20 mouse cellular contexts compared by ENCODE assay signal in the genomic region with DNA sequence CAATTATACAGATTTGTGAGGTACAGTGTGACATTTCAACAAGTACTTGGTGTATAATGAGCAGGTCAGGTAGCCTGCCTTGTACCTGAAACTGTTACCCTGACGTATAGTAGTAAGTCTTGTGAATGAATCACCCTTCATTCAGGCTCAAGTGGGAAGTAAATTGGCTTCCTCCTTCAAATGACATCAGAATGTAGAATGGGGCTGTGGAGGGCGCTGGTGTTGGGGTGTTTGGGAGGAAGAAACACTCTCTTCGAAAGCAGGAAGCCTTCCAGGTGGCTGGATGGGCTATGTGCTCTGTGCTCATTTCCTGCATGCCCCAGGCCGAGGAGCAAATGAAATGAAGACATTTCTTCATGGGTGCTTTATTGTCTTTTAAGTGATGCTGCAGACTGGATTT.
A peak's percentile ranks its signal among the peaks of the same experiment; 100 is the strongest.
DNase-seq lines count a peak whose midpoint lies in the region; ATAC-seq and TF ChIP-seq lines count a peak whose summit lies in the region.
"Had no signal": no experiment of that assay in that cellular context is flagged by ENCODE, and none has a peak within 500 bp of the region (broad histone marks: within the 10 kb centered on the region; RNA-seq: fewer than 3 reads in every experiment).

No protein-coding gene starts in this region.

- H3K27ac ChIP-seq in liver, postnatal 0 days (ENCODE audit: low read depth): no peak overlapping the region
- H3K27ac ChIP-seq in embryonic fibroblast, embryonic 13.5 days (ENCODE audit: insufficient read depth, low read length): peak overlapping the region; percentile 31; the same call in 1 of the 2 replicates
- no peak overlapping the region for H3K27ac ChIP-seq in stomach, postnatal 0 days (replicated peaks)
- H3K27ac ChIP-seq in kidney, embryonic 14.5 days (ENCODE audit: low read depth, low read length): no peak overlapping the region
- H3K27ac ChIP-seq: embryonic facial prominence, embryonic 15.5 days; forebrain, embryonic 12.5 days had no signal

- H3K4me2 ChIP-seq in liver, postnatal 0 days (ENCODE audit: low read depth, low read length): no peak overlapping the region
- H3K4me2 ChIP-seq in stomach, postnatal 0 days (replicated peaks; ENCODE audit: low read depth): no peak overlapping the region
- H3K4me2 ChIP-seq in kidney, embryonic 14.5 days (replicated peaks; ENCODE audit: low read depth, low read length): no peak overlapping the region
- H3K4me2 ChIP-seq: embryonic facial prominence, embryonic 15.5 days; forebrain, embryonic 12.5 days; lung, embryonic 14.5 days had no signal

- 23% methylated on average over 4 of the region's 4 CpGs for WGBS in liver, postnatal 0 days (ENCODE audit: insufficient replicate concordance)
- 60% methylated on average over 4 of the region's 4 CpGs for WGBS in stomach, postnatal 0 days
- 64% methylated on average over 4 of the region's 4 CpGs for WGBS in kidney, embryonic 14.5 days

- no peaks in the 10 kb centered on the region for H3K27me3 ChIP-seq in liver, postnatal 0 days (ENCODE audit: insufficient read depth, low read length)
- H3K27me3 ChIP-seq in stomach, postnatal 0 days (ENCODE audit: control insufficient read depth, insufficient read depth, low read length): no peaks in the 10 kb centered on the region
- no peaks in the 10 kb centered on the region for H3K27me3 ChIP-seq in kidney, embryonic 14.5 days (ENCODE audit: control insufficient read depth, insufficient read depth, low read length)
- H3K27me3 ChIP-seq: embryonic facial prominence, embryonic 15.5 days; forebrain, embryonic 12.5 days had no signal

- TF ChIP-seq EP300 in liver, postnatal 0 days (IDR thresholded peaks at IDR 0.05; ENCODE audit: low read depth): no peak
- no peak for TF ChIP-seq EP300 in stomach, postnatal 0 days (optimal IDR thresholded peaks at IDR 0.05)

- TF ChIP-seq POLR2A in embryonic fibroblast, embryonic 13.5 days (IDR thresholded peaks at IDR 0.05; ENCODE audit: low read depth, low read length): no peak

- no peaks in the 10 kb centered on the region for H3K36me3 ChIP-seq in liver, postnatal 0 days (replicated peaks; ENCODE audit: insufficient read depth, low read length)
- H3K36me3 ChIP-seq in stomach, postnatal 0 days (ENCODE audit: control insufficient read depth, insufficient read depth, low read length): no peaks in the 10 kb centered on the region
- H3K36me3 ChIP-seq in kidney, embryonic 14.5 days (ENCODE audit: control insufficient read depth, insufficient read depth, low read length): no peaks in the 10 kb centered on the region
- H3K36me3 ChIP-seq: embryonic facial prominence, embryonic 15.5 days; forebrain, embryonic 12.5 days; G1E had no signal

- H3K4me1 ChIP-seq in liver, postnatal 0 days (ENCODE audit: insufficient read depth): no peaks in the 10 kb centered on the region
- H3K4me1 ChIP-seq in embryonic fibroblast, embryonic 13.5 days (ENCODE audit: control insufficient read depth, insufficient read depth, low read length): no peaks in the 10 kb centered on the region; the same call in 1 of the 2 replicates
- no peaks in the 10 kb centered on the region for H3K4me1 ChIP-seq in stomach, postnatal 0 days (replicated peaks; ENCODE audit: control insufficient read depth, insufficient read depth)
- H3K4me1 ChIP-seq in kidney, embryonic 14.5 days (ENCODE audit: control insufficient read depth, insufficient read depth, low read length): no peaks in the 10 kb centered on the region
- H3K4me1 ChIP-seq: forebrain, embryonic 12.5 days had no signal

- no peak overlapping the region for H3K4me3 ChIP-seq in liver, postnatal 0 days (ENCODE audit: low read depth, low read length)
- H3K4me3 ChIP-seq in embryonic fibroblast, embryonic 13.5 days (ENCODE audit: insufficient read depth, low read length): no peak overlapping the region
- no peak overlapping the region for H3K4me3 ChIP-seq in stomach, postnatal 0 days (ENCODE audit: low read depth, low read length)
- no peak overlapping the region for H3K4me3 ChIP-seq in kidney, embryonic 14.5 days (ENCODE audit: low read length)
- H3K4me3 ChIP-seq: embryonic facial prominence, embryonic 15.5 days; forebrain, embryonic 12.5 days had no signal

- no peak overlapping the region for H3K9ac ChIP-seq in liver, postnatal 0 days (replicated peaks)
- no peak overlapping the region for H3K9ac ChIP-seq in stomach, postnatal 0 days (ENCODE audit: low read length)
- no peak overlapping the region for H3K9ac ChIP-seq in kidney, embryonic 14.5 days (ENCODE audit: low read depth, low read length)
- H3K9ac ChIP-seq: embryonic facial prominence, embryonic 15.5 days; forebrain, embryonic 12.5 days; lung, embryonic 14.5 days had no signal

- intact Hi-C loops in heart, postnatal 14 days (cut with DNase I): no loop called here

- H3K9me3 ChIP-seq in liver, postnatal 0 days (ENCODE audit: low read length): no peaks in the 10 kb centered on the region
- H3K9me3 ChIP-seq in stomach, postnatal 0 days (ENCODE audit: control insufficient read depth, low read length): no peaks in the 10 kb centered on the region
- H3K9me3 ChIP-seq in kidney, embryonic 14.5 days (ENCODE audit: control insufficient read depth, low read length): no peaks in the 10 kb centered on the region
- H3K9me3 ChIP-seq: embryonic facial prominence, embryonic 15.5 days; forebrain, embryonic 12.5 days; G1E had no signal

- peak; percentile 27 for TF ChIP-seq CTCF in liver, postnatal 0 days (IDR thresholded peaks at IDR 0.05; ENCODE audit: low read depth)
- TF ChIP-seq CTCF in embryonic fibroblast, embryonic 13.5 days (IDR thresholded peaks at IDR 0.05; ENCODE audit: borderline replicate concordance, insufficient read depth, low read length): no peak
- TF ChIP-seq CTCF in stomach, postnatal 0 days (IDR thresholded peaks at IDR 0.05; ENCODE audit: low read depth): 0 out of 2 replicates have a peak, but pooled peaks have one; percentile 10

- no peak for DNase-seq in liver, postnatal 0 days
- DNase-seq in liver: no peak
- no peak for DNase-seq in stomach, postnatal 0 days (ENCODE audit: low spot score)
- no peak for DNase-seq in kidney, postnatal 4 days
- no peak for DNase-seq in heart, postnatal 14 days
- DNase-seq: cerebellum, adult 9-11 months; gastrocnemius, postnatal 25 days; kidney, adult 8-10 months; kidney, postnatal 36 days; lung, embryonic 14.5 days; midbrain, embryonic 14.5 days; retina, postnatal 1 day; spleen, adult 18-20 months had no signal

- ATAC-seq in liver, postnatal 0 days: no peak
- peak; percentile 29; the same call in 1 of the 2 replicates for ATAC-seq in stomach, postnatal 0 days (ENCODE audit: low FRiP score, low TSS enrichment)
- ATAC-seq in erythroid progenitor cell, adult 5-6 weeks (replicated peaks; ENCODE audit: low FRiP score, poor library complexity, severe bottlenecking): no peak
- ATAC-seq in kidney, embryonic 14.5 days (ENCODE audit: low FRiP score, low TSS enrichment): no peak
- ATAC-seq: hindbrain, embryonic 16.5 days had no signal
